Mouse (Mus musculus) right cerebral cortex, postnatal 25 days (tissue): ENCODE data around the gene Srrm4.
"Not testable (repeated sequence)": the region's sequence is repeated elsewhere in the genome, so short reads cannot be mapped to it uniquely, and the experiment has no call there.

Source experiments
- DNase-seq: peaks from one replicate; pipeline ENCODE4 v3.0.0; 2022

The Srrm4 gene

DNA sequence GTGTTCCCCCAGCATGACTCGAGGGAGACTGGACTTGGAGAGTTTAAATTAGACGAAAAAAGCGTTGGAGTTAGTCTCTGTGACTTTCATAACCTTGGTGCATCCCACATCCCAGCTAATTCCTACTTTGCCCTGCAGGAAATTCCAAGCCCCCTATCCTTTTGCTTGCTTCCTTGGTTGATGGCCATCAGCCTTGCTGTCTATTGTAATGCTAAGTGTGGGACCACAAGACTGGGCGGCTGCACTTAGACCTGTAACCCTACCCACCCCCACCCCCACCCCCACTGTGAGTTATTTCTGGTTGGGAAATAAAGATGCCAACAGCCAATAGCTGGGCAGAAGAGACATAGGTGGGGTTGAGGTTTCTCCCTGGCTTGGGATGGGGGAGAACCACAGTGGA is 153.3 kb downstream of the Srrm4 start:
- DNase-seq: no peak

DNA sequence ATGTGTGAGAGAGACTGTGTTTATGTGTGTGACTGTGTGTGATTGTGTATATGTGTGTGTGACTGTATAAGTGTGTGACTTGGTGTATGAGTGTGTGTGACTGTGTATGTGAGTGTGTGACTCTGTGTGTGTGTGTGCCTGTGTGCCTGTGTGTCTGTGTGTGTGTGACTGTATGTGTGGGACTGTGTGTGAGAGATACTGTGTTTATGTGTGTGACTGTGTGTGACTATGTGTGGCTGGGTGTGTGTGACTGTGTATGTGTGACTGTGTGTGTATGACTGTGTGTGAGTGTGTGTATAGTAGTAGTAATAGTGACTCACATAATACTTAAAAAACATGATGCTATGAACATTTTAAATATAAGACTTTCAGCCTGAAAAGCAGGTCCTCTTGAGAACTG is 155.5 kb downstream of the Srrm4 start:
- no peak for DNase-seq

DNA sequence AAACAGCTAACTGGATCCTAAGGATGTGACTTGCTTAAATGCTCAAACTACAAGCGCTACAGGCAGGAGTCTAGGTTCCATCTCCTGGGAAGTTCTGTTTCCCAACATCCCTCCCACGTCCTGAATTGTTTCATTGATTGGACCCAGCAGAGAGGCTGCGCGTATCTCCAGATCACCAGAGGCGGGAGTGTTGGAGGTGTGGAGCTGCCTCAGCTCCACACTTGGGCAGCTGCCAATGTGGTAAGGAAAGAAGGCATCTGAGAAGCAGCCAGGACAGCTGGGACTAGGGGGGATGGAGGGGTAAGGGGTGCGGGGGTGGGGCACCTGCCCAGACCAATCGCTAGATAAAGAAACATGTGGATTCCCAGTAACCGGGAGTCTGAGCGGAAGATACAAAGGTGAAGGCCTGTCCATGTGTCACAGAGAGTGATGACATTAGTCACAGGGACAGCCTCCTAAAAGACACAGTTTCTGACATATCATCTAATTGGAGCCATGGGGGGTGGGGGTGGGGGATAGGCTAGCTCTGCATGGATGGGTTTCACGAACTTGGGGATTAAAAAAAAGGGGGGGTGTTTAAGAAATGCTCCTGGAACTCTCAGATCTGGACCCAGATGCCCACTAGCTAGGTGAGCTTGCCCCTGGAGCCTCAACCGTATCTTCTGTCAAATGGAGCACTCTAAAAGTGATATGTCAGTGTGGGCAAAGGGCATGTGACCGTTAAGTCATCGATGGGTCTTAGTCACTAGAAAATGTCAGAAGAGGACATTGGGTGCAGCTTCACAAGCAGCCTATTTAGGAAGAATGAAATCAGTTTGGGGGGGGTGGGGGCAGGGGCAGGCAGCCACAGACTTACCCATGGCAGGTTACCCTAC is 156.4 kb downstream of the Srrm4 start:
- DNase-seq: no peak

- no peak for DNase-seq
These were observed 158.7 kb downstream of the Srrm4 start for GRCm38 (mm10) chr5:116432871-116433270.

DNA sequence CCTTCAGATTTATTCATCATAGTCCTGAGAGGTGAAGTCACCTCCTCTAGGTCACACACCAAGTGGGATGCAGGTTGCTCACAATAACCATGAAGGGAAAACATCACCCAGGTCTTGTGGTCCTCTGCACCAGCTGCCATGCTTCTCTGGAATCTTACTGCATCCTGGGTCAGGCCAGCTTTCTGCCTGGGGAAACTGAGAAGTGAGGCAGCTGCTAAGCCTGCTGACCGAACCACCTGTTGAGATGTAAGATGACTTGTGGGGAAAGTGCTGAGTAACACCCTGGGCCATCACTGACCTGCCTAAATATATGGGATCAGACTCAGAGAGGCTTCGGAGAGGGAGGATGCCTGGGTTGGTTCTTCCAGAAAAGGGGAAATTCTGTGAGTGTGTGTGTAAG is 164.9 kb downstream of the Srrm4 start:
- no peak for DNase-seq

GRCm38 (mm10) chr5:116425709-116426108 is 165.9 kb downstream of the Srrm4 start:
- DNase-seq: not testable (repeated sequence)

GRCm38 (mm10) chr5:116425273-116425672 is 166.3 kb downstream of the Srrm4 start:
- DNase-seq: no peak

DNA sequence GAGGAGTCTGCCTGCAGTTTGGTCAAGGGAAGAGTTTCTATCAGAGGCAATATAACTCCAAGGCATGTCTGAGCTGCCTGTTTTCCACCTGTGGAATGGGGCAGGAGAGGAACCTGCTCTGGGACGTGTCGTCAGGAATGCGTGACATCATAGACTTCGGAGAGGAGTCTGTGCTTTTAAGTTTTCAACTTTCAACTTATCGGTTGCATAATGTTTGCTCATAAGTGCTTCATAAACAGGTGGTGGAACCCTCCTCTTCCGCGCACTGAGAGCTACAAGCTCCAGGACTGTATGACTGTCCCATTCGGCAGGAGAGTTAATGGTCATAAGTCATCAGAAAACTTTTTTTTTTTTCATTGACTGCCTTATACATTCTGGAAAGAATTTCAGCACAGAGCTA is 167.9 kb downstream of the Srrm4 start:
- DNase-seq: no peak

GRCm38 (mm10) chr5:116422699-116423201 is 168.9 kb downstream of the Srrm4 start, which contains the start of gene Hspb8:
Gene Hspb8, minus strand, starts transcription at chr5:116422864.
- no peak for DNase-seq

GRCm38 (mm10) chr5:116421791-116422481 is 169.7 kb downstream of the Srrm4 start:
- DNase-seq: no peak

GRCm38 (mm10) chr5:116420759-116421225 is 170.8 kb downstream of the Srrm4 start:
- no peak for DNase-seq

- DNase-seq: no peak
These were observed 171.4 kb downstream of the Srrm4 start for GRCm38 (mm10) chr5:116420213-116420612.

DNA sequence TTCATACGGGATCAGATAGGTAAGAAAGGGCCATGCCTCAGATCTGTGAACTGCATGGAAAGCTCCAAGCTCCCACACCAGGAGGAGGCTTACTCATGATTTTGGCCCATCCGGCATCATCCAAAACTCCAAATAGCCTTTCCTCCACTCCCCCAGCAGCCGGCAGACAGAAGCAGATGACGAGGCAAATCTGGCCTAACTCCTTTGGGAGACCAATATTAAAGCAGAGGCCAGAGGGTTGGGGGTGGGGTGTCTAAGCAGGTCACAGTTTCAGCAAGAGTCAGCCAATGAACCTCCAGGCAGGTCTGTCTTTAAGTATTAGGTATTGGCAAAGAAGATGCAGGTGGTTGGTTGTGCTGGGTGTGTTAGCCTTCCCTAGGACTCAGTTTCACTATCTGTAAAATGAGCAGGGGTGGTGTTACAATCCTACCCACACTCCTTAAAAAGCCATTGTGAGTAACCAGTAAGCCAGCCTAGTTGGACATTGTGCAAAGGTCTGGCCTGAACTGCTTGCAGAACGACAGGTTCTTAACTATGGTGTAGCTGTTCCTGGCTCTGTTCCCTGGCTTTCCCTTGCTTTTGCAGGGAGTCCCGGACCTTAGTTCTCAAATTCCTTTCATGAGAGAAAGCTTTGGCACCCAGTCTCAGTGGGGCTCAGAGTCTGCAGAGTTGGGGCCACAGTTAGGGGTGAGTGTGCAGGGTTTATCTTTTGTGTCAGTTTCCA is 172.1 kb downstream of the Srrm4 start:
- DNase-seq: no peak

DNA sequence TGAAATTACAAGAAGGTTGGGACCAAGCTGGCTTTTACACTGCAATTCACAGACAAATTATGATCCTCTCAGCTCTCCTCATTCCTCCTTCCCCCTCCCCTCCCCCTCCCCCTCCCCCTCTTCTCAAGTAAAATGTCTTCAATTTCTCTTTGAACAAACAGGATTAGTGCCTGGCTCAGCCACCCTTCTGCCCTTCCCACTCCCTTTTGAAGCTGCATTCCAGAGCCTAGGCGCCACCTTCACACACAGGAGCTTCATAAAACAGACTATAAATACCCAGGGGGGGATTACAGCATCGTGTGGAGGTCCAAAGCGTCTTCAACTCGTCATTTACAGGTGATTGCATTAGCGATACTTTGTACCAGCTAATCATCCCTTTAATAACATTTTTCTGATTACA is 175.4 kb downstream of the Srrm4 start:
- no peak for DNase-seq

- DNase-seq: no peak
These were observed 181.7 kb downstream of the Srrm4 start for GRCm38 (mm10) chr5:116409689-116410590.

DNA sequence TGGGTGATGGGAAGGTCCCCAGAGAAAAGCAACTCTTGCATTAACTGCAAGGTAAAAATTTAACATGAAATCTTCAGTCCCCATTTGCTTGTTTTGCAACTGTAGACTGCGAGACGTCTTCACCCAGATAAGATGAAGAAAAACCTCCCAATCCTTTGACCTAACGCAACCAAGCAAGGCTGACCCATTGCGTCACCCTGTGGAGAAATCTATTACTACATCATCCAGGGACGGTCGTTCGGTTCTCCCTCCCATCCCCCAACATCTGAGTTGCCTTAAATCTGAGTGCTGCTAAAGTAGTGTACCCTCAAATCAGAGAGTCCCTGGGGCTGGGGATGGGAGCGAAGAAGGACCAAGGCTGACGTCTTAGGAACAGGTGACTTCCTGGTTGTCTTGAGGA is 182.7 kb downstream of the Srrm4 start:
- no peak for DNase-seq

DNA sequence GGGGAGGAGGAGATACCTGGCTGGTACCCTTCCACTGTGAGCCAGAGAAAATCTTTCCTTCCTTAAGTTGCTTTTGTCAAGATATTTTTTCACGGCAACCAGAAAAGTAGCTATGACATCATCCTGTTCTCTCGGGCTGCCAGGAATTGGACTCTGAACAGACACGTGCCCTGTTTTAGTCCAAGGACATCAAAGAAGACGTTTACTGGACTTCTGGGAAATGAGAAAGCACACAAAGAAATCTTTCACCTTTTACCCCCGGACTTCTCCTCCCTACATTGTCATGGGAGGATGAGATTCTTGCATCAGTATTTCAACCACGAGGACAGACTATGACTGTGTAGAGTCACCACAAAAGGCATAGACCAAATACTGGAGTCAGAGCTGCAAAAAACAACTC is 183.7 kb downstream of the Srrm4 start:
- no peak for DNase-seq

GRCm38 (mm10) chr5:116407321-116407720 is 184.3 kb downstream of the Srrm4 start:
- DNase-seq: no peak

DNA sequence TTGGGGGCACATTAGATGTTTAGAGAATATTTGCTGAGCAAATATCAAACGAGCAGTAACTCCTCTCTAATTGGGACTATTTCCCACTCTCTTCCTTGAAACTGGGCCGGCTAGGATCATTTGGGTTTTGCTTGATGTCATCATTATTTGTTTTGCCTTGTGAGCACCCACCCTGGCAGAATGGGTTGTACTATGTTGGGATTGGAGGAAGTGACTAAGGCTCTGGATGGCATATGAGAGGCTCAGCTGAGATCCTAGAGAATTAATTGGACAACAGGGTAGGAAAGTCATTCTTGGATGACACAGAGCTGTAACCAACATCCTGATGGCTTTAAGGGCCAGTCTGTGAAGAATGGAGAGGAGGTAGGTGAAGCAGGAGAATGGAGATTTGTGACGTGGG is 185.1 kb downstream of the Srrm4 start:
- no peak for DNase-seq

GRCm38 (mm10) chr5:116405934-116406333 is 185.7 kb downstream of the Srrm4 start:
- DNase-seq: no peak

- DNase-seq: no peak
These were observed 187.6 kb downstream of the Srrm4 start for GRCm38 (mm10) chr5:116404063-116404462.

DNA sequence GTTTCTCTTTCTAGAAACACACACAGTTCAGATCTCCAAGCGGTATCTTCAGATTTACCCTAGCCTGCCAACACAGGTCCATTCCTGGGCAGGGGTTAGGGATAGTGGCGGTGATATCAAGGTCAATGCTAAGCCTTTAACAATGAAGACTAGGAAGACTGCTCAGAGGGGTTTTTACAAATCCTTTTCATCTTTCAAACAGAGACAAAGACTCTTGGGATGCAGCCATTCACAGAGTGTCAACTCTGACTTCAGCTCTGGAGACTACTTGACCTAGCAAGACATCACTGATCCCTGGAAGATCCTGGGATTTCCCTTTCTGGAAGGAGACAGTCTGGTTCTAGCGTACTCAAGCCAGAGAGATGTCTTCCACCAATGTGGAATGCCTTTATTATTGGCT is 190.8 kb downstream of the Srrm4 start:
- no peak for DNase-seq
